Mouse (Mus musculus) hindbrain, embryonic 14.5 days (tissue): Measurements from ENCODE around the gene 1600012H06Rik. TPM values are rescaled to one million over a fixed set of nuclear protein-coding genes. Genes with fewer than 3 reads are reported as not detected.
"Not testable (repeated sequence)": the region's sequence is repeated elsewhere in the genome, so short reads cannot be mapped to it uniquely, and the experiment has no call there.

Experiments
- ATAC-seq: fragments of 200-750 bp; cut with Nextera tagmentation; 2 replicates; pipeline ENCODE4 v1.8.0; 2017; ENCODE audit warnings: moderate number of reproducible peaks, mild to moderate bottlenecking, moderate TSS enrichment, moderate library complexity; ENCODE audit not compliant: low FRiP score
- DNase-seq: peaks from one replicate; pipeline ENCODE4 v3.0.0-alpha.2; 2015; ENCODE audit warnings: low spot score
- H3K27ac ChIP-seq: fragments of 300-500 bp; sonication (generic); 2 replicates; pipeline ENCODE4 v1.5.1; 2014; ENCODE audit warnings: mild to moderate bottlenecking, moderate library complexity
- H3K27me3 ChIP-seq: fragments of 300-500 bp; sonication (generic); 2 replicates; pipeline ENCODE4 v1.6.1; 2014; ENCODE audit warnings: mild to moderate bottlenecking, low read length, mixed read lengths; ENCODE audit not compliant: control insufficient read depth, insufficient read depth
- H3K36me3 ChIP-seq: fragments of 300-500 bp; sonication (generic); replicated peaks from 2 replicates; pipeline ENCODE4 v1.6.1; 2014; ENCODE audit not compliant: control insufficient read depth, insufficient read depth
- H3K4me1 ChIP-seq: fragments of 300-500 bp; sonication (generic); replicated peaks from 2 replicates; pipeline ENCODE4 v1.6.1; 2014; ENCODE audit warnings: antibody characterized with exemption, low read length, mixed read lengths; ENCODE audit not compliant: control insufficient read depth, insufficient read depth
- H3K4me2 ChIP-seq: fragments of 300-500 bp; sonication (generic); replicated peaks from 2 replicates; pipeline ENCODE4 v1.6.1; 2014; ENCODE audit warnings: mild to moderate bottlenecking, moderate library complexity
- H3K4me3 ChIP-seq: fragments of 300-500 bp; sonication (generic); replicated peaks from 2 replicates; pipeline ENCODE4 v1.5.1; 2014; ENCODE audit warnings: mild to moderate bottlenecking, low read length
- H3K9ac ChIP-seq: fragments of 300-500 bp; sonication (generic); 2 replicates; pipeline ENCODE4 v1.6.1; 2014
- H3K9me3 ChIP-seq: fragments of 300-500 bp; sonication (generic); 2 replicates; pipeline ENCODE4 v1.6.1; 2016; ENCODE audit warnings: low read length; ENCODE audit not compliant: control insufficient read depth
- WGBS: fragments of 180-500 bp; shearing (Covaris S2); extraction: QIAGEN DNeasy Blood & Tissue Kit; methylation state at CpG from one replicate; pipeline ENCODE4 v1.1.7; 2014; 5-methylcytosine and 5-hydroxymethylcytosine counted together
- polyA plus RNA-seq: library from polyadenylated mRNA; unstranded; fragments of >200 nt; fragmentation: Nextera tagmentation; extraction: Ambion mirVana; gene quantifications from 2 replicates; pipeline ENCODE4 v1.2.1, GENCODE M21; 2014

1600012H06Rik gene
- polyA plus RNA-seq, 1 experiment from 2014 or later, result 25.6 TPM

DNA sequence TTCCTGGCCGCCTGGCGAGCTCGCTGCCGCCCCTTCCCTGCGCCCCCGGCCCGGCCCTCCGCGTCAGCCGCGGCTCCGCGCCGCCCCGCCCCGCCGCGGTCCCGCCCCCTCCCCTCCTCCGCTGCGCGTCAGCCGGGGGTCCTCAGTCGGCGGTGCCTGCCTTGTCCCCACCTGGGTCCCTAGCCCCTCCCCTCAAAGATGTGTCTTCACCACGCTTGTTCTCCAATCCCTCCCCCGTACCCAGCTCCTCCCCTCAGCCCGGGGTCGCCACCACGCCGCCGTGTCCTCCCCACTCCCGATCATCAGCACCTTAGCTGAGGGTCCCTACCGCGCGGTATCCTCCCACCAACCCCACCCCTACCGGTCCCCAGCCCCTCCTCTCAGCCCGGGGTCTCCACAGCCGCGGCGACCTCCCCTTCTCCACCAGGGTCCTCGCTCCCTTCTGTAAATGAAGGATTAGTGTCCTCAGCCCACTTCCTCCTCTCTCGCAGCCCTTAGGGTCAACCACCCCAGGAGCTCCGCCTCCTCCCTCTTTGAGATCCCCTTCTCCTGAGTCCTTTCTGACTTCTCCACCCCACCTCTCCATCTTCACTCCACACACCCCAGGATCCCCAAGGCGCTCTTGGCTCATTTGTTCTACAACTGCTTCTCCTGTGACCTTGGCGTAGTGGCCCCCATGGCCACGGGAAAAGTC lies 50.3 kb downstream of the 1600012H06Rik start:
- not testable (repeated sequence) for DNase-seq
- no CpG with 5 or more reads among the region's 47 CpGs for WGBS

DNA sequence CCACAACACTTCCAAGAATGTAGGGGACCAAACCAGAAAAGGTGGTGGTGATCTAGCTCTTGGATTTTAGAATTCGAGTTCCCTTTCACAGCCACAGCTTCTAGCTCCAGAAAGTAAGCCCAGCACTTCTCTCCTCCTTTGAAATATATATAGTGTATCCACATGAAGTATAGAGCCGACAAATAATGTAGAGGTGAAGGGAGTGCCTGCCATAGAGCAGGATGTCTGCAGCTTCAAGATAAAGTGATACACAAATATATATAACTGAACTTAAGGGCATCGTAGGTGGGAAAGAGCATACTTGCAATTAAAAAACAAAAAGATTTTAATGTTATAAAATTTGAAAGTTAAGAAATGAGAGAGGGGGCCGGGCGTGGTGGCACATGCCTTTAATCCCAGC lies 51.2 kb downstream of the 1600012H06Rik start:
- not testable (repeated sequence) for H3K27ac ChIP-seq, H3K4me3 ChIP-seq, H3K9me3 ChIP-seq, ATAC-seq, H3K4me2 ChIP-seq, H3K4me1 ChIP-seq, H3K9ac ChIP-seq, H3K27me3 ChIP-seq, H3K36me3 ChIP-seq, DNase-seq
- no CpG with 5 or more reads among the region's 5 CpGs for WGBS

More for the DNA sequence above, 50.3 kb downstream of the 1600012H06Rik start:
- not testable (repeated sequence) for H3K9ac ChIP-seq, H3K4me2 ChIP-seq, H3K27ac ChIP-seq, H3K4me3 ChIP-seq, H3K4me1 ChIP-seq, H3K9me3 ChIP-seq, H3K27me3 ChIP-seq, H3K36me3 ChIP-seq
- peak; percentile 93 for ATAC-seq

DNA sequence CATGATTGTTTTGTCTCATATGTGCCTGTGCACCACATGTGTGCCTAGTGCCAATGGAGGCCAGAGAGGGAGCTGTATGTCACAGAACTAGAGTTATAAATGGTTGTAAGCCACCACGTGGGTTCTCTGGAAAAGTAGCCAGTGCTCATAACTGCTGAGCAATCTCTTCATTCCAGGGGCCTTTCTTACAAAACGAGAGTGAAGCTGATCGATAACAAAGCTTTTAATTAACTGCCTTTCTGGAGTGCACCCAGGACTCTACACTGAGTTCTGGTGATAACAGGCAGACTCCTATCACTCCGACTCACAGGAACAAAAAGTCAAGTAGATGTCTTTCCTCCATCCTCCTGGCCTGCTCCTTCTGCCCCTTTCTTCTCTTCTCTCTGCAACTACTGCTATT lies 57.1 kb downstream of the 1600012H06Rik start:
- WGBS, result no CpG with 5 or more reads among the region's 4 CpGs
- H3K27ac ChIP-seq, H3K27me3 ChIP-seq, H3K36me3 ChIP-seq, DNase-seq, H3K4me3 ChIP-seq, H3K9ac ChIP-seq, ATAC-seq, H3K4me2 ChIP-seq, H3K4me1 ChIP-seq, H3K9me3 ChIP-seq: not testable (repeated sequence)

GRCm38 (mm10) chr17:15009088-15009487 lies 66.1 kb downstream of the 1600012H06Rik start:
- WGBS, result no CpG with 5 or more reads among the region's 3 CpGs
- H3K4me3 ChIP-seq, H3K4me2 ChIP-seq, H3K9ac ChIP-seq, H3K4me1 ChIP-seq, H3K9me3 ChIP-seq, H3K27me3 ChIP-seq, DNase-seq, H3K36me3 ChIP-seq, ATAC-seq, H3K27ac ChIP-seq: not testable (repeated sequence)

Other genes starting within 250 kb of the 1600012H06Rik start
- gene Thbs2, start 248.9 kb upstream of the 1600012H06Rik start, polyA plus RNA-seq, result 5.6 and 5.8 TPM in 2 replicates
- gene Wdr27, start within 50 bp of the 1600012H06Rik start, polyA plus RNA-seq, result 7.2 and 9.8 TPM in 2 replicates
- 19.7 and 22.6 TPM in 2 replicates for gene Phf10, start 18.1 kb downstream of the 1600012H06Rik start, polyA plus RNA-seq
- gene 9030025P20Rik, start 35.3 kb downstream of the 1600012H06Rik start, polyA plus RNA-seq, result 4.2 and 7.5 TPM in 2 replicates
- 0.71 TPM in 1 of 2 replicates, not detected in the other for gene Gm3417, start 35.6 kb downstream of the 1600012H06Rik start, polyA plus RNA-seq
- 4.3 and 4.6 TPM in 2 replicates for gene Gm3435, start 67.0 kb downstream of the 1600012H06Rik start, polyA plus RNA-seq
- 68.0 and 70.8 TPM in 2 replicates for gene Ermard, start 98.0 kb downstream of the 1600012H06Rik start, polyA plus RNA-seq
- gene Tcte3, start 98.3 kb downstream of the 1600012H06Rik start, polyA plus RNA-seq, result 0.52 TPM in 1 of 2 replicates, not detected in the other
- 3.4 and 3.7 TPM in 2 replicates for gene Gm3448, start 98.4 kb downstream of the 1600012H06Rik start, polyA plus RNA-seq